Mouse (Mus musculus) neural tube, embryonic 10.5 days (tissue): Measurements from ENCODE around the gene Tmem203.
"Not testable (repeated sequence)": the region's sequence is repeated elsewhere in the genome, so short reads cannot be mapped to it uniquely, and the experiment has no call there.

Source experiments
- DNase-seq: peaks from one replicate; pipeline ENCODE4 v3.0.0-alpha.2; 2017; ENCODE audit warnings: low spot score; ENCODE audit errors: extremely low spot score

Gene Tmem203

DNA sequence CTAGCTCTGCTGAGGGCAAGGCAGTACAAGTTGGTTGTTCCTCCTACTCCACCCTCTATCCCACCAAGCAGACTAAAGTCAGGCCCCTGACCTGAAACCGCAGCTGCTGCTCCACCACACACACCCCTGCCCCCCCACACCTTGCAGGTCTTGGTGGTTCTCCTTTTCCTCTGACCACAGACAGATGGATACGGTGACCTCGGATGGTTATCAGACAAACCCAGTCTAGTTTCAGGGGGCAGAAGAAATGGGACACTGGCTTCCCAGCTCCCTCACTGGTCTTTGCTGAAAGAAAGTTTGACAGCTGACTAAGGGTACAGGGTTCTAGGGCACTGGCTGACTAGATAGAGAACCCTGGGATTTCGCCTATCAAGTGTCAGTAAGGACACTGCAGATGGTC lies 21.8 kb upstream of the Tmem203 start:
- no peak for DNase-seq

DNA sequence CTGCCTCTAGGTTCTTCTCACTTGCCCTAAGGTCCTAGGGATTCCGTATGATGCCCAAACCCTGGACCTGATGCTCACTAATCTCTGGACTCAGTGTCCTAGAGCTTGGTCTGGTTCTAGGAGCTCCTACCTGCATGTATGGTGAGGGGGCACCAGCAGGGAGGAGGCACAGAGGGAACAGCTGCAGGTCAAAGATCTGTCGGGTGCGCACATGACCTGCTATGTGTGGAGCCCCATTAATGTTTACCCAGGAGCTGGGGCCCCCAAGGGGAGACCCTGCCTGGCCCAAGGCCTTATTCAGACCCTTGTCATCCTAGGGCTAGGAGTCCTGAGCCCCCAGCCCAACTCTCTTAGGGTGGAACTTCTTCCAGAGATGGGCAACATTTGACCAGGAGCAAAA lies 21.2 kb upstream of the Tmem203 start, which contains the start of gene Slc34a3:
Gene Slc34a3 (minus strand): TSS at position 315 of the 400 bp plus-strand sequence.
- DNase-seq, result no peak

DNA sequence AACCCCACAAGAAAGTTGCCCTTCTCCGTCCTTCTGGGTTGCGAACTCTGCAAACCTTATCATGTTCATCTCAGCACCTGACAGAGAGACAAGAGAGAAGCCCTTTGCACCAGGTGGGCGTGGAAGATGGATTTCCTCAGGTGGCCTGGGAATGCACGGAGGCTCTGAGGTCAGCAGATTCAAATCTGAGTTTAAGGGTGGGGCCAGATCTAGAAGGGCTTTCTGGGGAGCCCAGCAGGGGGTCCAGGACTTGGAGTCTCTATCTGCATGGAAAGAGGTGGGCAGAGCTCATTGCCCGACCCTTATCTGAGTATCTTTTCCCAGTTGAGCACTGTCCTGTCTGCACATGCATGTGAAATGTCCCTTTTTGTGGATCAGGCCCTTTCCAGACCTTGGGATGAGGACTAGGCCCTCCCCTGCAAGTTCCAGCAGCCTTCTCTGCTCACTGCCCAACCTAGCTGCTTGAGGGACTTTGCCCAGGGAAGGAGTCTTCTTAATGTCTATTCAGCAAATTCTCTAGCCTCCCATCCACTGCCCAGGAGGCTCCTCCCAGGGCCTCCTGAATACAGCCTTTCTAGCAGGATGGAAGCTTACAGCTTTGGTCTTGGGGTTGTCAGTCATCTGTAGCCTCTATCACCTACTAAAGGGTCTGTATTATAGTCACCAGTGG lies 20.6 kb upstream of the Tmem203 start:
- no peak for DNase-seq

DNA sequence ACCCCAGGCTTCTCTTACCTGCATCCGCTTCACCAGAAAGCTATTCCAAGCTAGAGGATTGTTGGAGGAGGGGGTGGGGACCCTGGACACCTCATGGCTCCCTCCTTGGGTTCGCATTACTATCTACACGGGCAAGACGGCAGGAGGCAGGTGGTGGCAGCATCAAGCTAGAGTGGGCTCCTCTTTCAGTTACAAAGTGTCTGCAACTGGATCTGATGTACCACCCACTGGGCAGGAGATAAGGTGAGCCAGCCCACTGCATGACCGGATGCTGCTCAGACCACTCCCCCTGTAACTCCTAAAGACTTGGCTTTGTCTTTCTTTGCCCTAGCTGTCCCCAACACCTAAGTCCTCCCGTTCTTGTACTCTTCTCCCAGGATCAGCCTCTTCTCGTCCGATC lies 18.6 kb upstream of the Tmem203 start, which contains the start of gene Rnf224:
Gene Rnf224 (minus strand): TSS at position 174 of the 400 bp plus-strand sequence.
- no peak for DNase-seq

DNA sequence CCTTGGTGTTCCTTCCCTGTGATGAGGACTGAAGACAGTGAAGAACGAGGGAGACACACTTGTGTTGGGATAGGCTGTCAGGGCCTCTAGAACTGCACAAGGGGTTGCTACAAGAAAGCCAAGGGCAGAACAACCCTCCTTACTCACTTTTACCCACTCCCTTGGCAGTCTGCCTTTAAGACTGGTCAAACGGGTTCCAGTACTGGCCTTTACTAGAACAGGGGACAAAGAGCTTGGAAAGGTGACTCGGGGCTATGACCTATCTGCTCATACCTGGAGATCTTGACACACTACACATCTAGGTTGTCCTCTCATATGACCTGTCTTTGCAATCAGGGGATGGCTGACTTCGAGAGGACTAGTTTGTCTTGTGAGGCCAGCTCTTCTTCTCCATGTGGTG lies 17.7 kb upstream of the Tmem203 start:
- no peak for DNase-seq

DNA sequence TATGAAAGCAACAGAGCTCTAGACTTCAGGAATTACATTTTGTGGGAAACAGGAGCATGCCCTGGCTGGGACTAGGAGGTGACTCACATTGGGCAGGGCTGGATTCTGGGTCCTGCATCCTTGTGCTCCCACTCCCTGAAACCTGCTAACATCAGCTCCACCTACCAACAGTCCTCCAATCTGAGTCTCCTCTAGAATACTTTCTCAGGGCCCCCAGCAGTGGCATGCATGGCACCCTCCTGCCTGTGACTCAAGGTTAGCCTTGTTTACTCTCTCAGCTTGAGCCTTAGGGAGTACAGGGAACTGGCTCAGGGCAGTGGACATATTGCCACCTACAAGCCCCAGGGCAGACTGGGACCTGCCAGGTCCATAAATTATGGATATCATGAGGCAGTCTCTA lies 17.1 kb upstream of the Tmem203 start:
- no peak for DNase-seq

DNA sequence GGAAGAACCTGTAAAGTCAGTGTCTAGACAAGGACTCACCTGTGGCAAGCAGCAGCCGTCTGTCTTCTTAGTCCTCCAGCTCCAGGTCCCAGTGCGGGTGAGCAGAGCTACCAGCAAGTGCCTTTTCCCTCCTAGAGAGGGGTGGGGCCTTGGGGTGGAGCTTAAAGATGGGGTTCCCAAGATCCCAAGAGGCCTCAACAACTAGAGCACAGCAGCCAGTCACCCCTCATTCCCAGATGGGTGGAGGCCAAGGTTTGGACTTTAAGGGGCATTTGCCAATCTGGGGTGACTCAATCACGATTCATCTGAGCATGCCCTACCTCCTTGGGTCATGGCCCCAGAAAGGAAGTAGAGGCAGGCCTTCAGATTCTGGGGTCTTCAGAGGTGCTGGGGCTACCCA lies 15.5 kb upstream of the Tmem203 start:
- DNase-seq, result no peak

DNA sequence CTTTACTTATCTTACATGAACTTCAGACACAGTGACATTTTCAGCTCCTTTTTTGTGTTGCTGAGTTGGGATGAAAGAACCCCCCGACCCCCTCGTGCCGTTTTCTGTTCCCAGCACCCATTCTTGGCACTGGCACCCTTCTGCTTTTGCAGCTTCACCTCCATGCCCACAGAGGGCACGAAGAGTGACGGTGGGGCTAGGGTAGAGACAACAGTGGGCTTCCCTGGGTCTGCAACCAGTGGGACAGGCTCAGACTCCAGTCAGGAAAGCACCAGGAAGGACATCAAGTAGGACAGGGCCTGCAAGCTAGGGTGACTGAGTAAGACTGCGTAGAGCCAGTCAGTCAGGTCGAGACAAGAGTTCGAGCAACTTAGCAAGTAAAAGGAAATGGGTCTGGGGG lies 14.9 kb upstream of the Tmem203 start:
- DNase-seq, result no peak

DNA sequence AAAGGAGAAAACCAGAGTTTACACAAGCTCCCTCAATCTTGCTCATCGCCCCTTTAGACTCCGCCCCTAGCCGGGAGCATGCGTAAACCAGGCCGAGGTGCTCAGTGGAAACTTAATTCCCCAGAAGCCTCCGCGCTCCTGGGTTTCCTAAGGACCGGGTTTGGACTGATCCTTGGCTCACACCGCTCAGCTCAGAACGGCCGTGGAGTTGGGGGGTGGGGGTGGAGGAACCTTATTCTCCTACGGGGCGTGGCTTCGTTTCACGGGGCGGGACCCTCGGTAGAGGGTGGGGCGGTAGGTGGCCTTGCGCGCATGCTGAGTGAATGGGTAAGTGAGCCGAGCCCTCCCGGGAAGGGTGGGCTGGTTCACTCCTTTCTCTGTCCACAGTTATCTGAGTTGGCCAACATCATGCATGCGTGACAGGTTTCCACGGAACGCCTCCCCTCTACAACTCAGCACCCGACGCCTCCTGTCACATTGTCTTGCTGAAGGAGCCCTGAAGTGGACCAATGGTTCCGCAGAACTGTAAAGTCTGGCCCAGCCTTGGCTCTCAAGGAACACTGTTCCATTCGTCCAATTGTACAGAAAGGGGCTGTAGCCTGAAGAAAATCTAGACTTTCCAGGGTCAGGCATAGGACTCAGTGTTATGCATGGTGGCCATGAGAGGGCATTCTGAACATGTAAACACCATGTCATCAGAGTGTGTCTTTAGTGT lies 14.4 kb upstream of the Tmem203 start:
- DNase-seq, result peak; percentile 64

DNA sequence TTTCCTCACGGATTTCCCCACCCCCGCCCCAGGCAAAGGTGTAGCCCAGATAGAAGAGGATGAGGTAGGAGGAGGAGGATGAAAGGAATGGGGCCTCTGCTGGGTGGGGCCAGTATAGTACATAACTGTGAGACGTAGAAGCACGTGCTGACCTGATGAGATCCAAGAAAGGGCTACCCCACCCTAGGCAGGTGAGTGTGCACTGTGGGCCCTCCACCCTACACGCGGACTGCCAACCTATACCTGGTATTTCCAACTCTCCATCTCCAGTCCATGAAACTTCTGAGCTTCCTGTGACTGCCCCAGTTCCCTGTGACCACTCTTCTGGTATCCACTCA lies 13.8 kb upstream of the Tmem203 start:
- DNase-seq, result no peak

DNA sequence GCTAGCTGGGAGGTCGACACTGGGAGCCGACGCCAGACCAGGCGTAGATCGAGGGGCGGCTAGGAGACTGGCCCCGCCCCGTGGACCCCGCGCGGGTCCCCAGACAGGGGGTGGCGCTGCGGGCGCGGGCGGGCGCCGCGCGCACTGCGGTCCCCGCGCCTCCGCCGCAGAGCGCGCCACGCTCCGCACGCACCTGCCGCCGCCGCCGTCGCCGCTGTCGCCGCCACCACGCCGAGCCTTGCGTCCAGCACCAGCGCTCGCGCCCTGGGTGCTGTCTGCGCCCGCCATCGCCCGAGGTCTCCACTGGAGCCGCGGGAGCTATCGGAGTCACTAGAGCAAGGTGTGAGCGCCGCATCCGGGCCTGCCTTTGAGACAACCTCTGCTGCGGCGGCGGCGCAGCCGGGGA lies 13.1 kb upstream of the Tmem203 start, which contains the start of the genes Rnf208 and Cysrt1:
Gene Rnf208 (plus strand): TSS at position 155 of the 406 bp plus-strand sequence.
Gene Cysrt1 (minus strand): TSS at position 352 of the 406 bp plus-strand sequence.
- peak; percentile 51 for DNase-seq

DNA sequence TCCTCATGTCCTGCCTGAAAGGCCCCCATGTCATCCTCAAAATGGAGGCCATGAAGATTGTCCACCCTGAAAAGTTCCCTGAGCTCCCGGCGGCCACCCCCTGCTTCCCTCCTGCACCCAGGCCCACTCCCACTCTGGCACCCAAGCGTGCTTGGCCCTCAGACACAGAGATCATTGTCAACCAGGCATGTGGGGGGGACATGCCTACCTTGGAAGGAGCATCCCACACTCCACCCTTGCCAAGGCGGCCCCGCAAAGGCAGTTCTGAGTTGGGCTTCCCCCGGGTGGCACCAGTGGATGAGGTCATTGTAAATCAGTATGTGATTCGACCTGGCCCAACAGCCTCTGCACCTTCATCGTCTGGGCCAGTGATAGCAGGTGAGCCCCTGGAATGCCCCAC lies 11.9 kb upstream of the Tmem203 start:
- DNase-seq, result no peak

DNA sequence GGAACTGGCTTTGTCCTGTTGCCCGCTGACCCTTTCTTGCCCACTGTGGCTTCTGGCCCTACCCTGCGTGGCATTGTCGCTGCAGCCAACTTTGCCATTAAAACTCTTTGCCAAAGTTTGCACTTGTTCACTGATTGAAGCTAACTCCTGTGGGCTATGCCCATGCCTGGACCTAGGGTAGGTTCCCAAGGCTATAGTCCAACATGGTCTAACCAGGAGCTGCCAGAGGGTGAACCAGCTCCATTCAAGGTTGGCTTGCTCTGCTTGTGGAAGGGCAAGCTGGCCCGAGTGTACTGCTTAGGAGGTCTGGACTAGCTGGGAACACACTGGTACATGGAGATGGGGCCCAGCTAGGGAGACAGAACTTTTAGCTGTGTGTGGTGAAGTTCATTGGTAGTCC lies 11.1 kb upstream of the Tmem203 start:
- DNase-seq, result no peak

DNA sequence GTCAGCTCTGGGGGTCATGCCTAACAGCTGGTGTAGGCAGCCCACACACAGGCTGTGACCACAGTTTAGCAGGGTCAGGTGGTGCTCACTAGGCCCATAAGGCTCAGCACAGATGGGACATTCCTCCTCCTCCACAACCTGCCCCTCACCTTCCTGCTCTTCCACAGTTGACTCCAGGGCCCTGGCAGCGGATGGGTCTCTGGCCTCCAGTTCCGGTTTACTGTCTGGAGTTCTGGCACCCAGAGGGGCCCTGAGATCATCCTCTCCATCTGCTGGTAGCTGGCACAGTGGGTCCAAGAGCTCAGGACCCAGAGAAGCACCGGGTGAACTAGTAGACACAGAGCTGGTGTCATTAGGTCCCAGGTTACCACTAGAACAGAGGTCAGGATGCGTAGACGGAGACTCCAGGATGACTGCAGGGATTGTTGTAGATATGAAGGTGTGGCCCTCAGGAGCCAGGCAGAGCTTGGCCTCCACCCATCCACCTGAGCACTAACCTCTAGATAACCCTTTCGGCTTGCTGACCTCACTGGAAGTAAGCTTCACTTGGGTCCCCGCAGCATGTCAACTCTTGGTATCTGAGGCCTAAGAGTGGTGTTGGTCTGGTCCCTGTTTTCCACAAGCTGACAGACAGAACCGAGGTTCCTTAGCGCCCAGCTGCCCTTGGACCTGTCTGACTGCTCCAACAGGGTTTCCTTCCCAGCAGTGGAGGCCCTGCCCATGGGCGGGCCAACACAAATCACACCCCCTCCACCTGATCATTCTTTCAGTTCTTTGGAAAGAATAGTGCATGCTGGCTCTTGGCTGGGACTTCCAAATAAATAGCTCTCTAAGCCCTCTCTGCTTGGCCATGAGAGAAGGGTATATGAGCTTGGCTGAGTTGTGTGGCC lies 8.8 kb upstream of the Tmem203 start, which contains the start of gene AL732309.1:
Gene AL732309.1 (minus strand): TSS at position 681 of the 890 bp plus-strand sequence.
- no peak for DNase-seq

DNA sequence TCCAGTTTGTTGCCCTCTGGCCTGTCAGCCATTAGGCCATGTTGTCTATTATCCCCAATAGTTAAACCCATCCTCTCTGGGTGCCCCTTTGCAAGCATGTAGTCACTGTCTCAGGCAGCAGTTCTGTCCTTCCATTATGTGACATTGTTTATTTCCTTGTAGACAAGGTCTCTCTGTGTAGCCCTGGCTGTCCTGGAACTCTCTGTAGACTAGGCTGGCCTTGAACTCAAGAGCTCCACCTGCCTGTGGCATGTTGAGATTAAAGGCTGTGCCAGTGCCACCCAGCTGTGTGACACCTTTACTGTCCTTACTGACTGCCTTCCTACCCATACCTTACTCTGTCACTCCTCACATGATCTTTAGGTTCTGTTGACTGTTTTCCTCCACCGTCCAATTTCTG lies 2.9 kb upstream of the Tmem203 start:
- DNase-seq, result no peak

DNA sequence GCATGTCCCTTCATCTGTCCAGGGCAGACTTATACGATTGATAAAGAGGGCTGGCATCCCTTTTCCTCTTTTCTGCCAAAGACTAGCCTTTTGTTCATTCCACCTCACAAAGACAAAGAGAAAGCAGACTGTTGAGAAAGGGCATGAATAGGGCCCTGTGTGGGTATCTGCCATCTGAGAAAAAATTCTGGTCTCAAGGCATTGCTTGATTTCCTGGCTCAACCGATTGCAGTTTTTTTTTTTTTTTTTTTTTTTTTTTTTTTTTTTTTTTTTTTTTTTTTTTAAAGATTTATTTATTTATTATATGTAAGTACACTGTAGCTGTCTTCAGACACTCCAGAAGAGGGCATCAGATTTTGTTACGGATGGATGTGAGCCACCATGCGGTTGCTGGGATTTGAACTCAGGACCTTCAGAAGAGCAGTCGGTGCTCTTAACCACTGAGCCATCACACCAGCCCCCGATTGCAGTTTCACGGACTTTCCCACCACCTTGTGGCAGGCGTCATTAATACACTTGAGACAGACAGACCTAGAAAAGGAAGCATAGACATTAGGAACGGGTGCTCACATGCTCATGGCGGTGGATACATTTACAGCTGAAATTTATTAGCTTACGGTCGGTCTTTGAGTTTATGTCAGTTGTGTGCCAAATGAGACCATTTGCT lies 1.3 kb downstream of the Tmem203 start:
- DNase-seq, result not testable (repeated sequence)

DNA sequence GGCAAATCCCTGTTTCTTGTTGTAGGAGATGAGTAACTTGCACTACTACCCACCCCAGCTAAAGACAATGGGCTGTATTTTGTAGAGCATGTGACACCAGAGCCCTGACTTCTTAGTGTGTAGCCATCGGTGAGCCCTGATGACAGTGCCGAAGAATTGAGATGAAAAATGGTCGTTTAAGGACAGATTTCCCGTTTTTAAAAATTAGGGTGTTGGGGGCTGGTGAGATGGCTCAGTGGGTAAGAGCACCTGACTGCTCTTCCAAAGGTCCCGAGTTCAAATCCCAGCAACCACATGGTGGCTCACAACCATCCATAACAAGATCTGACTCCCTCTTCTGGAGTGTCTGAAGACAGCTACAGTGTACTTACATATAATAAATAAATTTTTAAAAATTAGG lies 2.0 kb downstream of the Tmem203 start:
- DNase-seq, result not testable (repeated sequence)

DNA sequence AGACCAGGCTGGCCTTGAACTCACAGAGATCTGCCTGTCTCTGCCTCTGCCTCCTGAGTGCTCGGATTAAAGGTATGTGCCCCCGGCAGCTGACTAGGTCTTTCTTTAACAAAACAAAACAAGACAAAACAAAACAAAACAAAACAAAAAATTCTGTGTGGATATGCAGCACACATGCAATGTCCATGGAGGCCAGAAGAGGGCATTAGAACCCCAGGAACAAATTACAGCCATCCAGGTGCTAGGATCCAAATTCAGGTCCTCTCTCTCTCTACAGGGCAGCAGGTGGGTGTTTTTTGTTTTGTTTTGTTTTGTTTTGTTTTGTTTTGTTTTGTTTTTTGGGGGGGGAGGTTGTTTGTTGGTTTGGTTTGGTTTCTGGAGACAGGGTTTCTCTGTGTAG lies 3.6 kb downstream of the Tmem203 start:
- no peak for DNase-seq

DNA sequence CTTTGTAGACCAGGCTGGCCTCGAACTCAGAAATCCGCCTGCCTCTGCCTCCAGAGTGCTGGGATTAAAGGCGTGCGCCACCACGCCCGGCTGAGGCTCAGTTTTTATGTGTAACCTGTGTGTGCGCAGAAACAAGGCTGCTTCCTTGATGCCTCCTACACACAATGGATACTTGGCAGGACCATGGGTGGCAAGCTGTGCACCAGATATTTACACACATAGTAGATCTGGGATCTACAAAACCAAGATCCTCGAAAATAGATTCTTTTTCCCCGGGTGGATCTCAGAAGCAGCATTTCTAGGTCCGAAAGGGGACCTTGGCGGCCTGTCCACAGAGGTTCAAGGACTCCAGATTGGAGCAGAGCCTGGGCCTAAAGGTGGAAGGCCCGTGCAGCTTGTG lies 6.6 kb downstream of the Tmem203 start:
- no peak for DNase-seq

DNA sequence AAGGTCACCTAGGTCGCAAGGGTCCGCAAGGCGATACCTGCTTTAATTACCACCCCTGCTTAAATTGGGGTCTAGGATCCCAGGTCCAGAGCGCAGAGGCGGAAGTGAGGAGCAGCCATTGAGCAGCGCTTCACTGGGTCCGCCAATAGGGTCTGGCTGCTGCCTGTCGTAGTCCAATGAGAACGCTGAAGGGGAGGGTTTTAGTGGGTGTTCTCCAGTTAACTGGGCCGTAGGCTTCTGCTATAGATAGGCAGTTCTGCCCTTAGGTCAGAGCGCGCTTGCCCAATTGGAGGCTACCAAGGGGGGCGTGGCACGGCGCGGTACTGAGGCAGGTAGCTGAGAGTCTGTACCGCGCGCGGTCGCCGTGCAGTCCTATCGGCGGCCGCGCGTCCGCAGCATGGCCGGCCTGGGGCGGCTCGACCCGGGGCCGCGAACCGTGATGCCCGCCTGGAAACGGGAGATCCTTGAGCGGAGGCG lies 7.1 kb downstream of the Tmem203 start, which contains the start of gene Tprn:
Gene Tprn (plus strand): TSS at position 328 of the 477 bp plus-strand sequence.
- peak; percentile 90 for DNase-seq
